Mouse (Mus musculus) myocyte (in vitro differentiated cells): Measurements from ENCODE around the gene Antxrl. TPM values are rescaled to one million over a fixed set of nuclear protein-coding genes. Genes with fewer than 3 reads are reported as not detected.

Source experiments
- H3K27me3 ChIP-seq: one replicate; pipeline ENCODE4 v1.6.1; 2011; ENCODE audit not compliant: control insufficient read depth, insufficient read depth, insufficient read length
- H3K36me3 ChIP-seq: one replicate; pipeline ENCODE4 v1.6.1; 2011; ENCODE audit not compliant: control insufficient read depth, insufficient read depth
- H3K4me2 ChIP-seq: one replicate; pipeline ENCODE4 v1.6.1; 2011; ENCODE audit warnings: low read depth, control low read depth
- H3K4me3 ChIP-seq: one replicate; pipeline ENCODE4 v1.5.1; 2011; ENCODE audit warnings: mild to moderate bottlenecking, control low read depth, moderate library complexity
- H3K79me2 ChIP-seq: one replicate; pipeline ENCODE4 v1.6.1; 2011; ENCODE audit not compliant: control insufficient read depth, insufficient read depth
- H3ac ChIP-seq: one replicate; pipeline ENCODE4 v1.6.1; 2011; ENCODE audit not compliant: control insufficient read depth, insufficient read length
- CEBPB ChIP-seq: IDR thresholded peaks from 2 replicates; pipeline ENCODE4 v1.6.1; 2011; ENCODE audit warnings: mild to moderate bottlenecking, moderate library complexity; ENCODE audit not compliant: poor library complexity, insufficient read depth, severe bottlenecking
- E2F4 ChIP-seq: IDR thresholded peaks from one replicate; pipeline ENCODE4 v1.6.1; 2011; ENCODE audit warnings: mild to moderate bottlenecking, control low read depth, moderate library complexity; ENCODE audit not compliant: insufficient read depth
- MAX ChIP-seq: IDR thresholded peaks from one replicate; pipeline ENCODE4 v1.6.1; 2011; ENCODE audit warnings: low read depth, mild to moderate bottlenecking, control low read depth
- MYOD1 ChIP-seq, 3 experiments: IDR thresholded peaks; one replicate each; pipeline ENCODE4 v1.6.1; 2011; ENCODE audit warnings: control low read depth in 2 of 3, low read depth in 2 of 3, mild to moderate bottlenecking in 2 of 3, moderate library complexity in 1 of 3; ENCODE audit not compliant: insufficient read length in 2 of 3, control insufficient read depth in 1 of 3
- MYOG ChIP-seq, 3 experiments: IDR thresholded peaks; one replicate each; pipeline ENCODE4 v1.6.1; 2011; ENCODE audit warnings: control low read depth in 2 of 3, low read depth in 2 of 3, mild to moderate bottlenecking in 2 of 3; ENCODE audit not compliant: insufficient read length in 2 of 3, control insufficient read depth in 1 of 3, insufficient read depth in 1 of 3
- POLR2A ChIP-seq: IDR thresholded peaks from one replicate; pipeline ENCODE4 v1.6.1; 2011; ENCODE audit warnings: low read depth, mild to moderate bottlenecking, control low read depth, moderate library complexity; ENCODE audit not compliant: insufficient read length
- POLR2AphosphoS2 ChIP-seq: IDR thresholded peaks from one replicate; pipeline ENCODE4 v1.6.1; 2011; ENCODE audit warnings: low read depth, control low read depth; ENCODE audit not compliant: insufficient read length
- REST ChIP-seq: IDR thresholded peaks from one replicate; pipeline ENCODE4 v1.6.1; 2011; ENCODE audit warnings: mild to moderate bottlenecking, control low read depth, moderate library complexity; ENCODE audit not compliant: insufficient read depth, insufficient read length
- SRF ChIP-seq: IDR thresholded peaks from one replicate; pipeline ENCODE4 v1.6.1; 2011; ENCODE audit warnings: low read depth; ENCODE audit not compliant: control insufficient read depth, insufficient read length
- TCF12 ChIP-seq: IDR thresholded peaks from one replicate; pipeline ENCODE4 v1.6.1; 2011; ENCODE audit warnings: mild to moderate bottlenecking, control low read depth; ENCODE audit not compliant: poor library complexity, insufficient read depth, severe bottlenecking
- TCF3 ChIP-seq: IDR thresholded peaks from one replicate; pipeline ENCODE4 v1.6.1; 2011; ENCODE audit warnings: low read depth, control low read depth; ENCODE audit not compliant: insufficient read length
- USF1 ChIP-seq: IDR thresholded peaks from one replicate; pipeline ENCODE4 v1.6.1; 2011; ENCODE audit warnings: low read depth, mild to moderate bottlenecking, control low read depth, moderate library complexity
- polyA plus RNA-seq: library from polyadenylated mRNA; unstranded; fragments of >200 nt; fragmentation: generic; extraction: Trizol; gene quantifications from one replicate; pipeline ENCODE4 v1.2.1, GENCODE M21; 2012; ENCODE audit warnings: missing spikeins

Gene Antxrl
- polyA plus RNA-seq, 1 experiment: 0.06 TPM

DNA sequence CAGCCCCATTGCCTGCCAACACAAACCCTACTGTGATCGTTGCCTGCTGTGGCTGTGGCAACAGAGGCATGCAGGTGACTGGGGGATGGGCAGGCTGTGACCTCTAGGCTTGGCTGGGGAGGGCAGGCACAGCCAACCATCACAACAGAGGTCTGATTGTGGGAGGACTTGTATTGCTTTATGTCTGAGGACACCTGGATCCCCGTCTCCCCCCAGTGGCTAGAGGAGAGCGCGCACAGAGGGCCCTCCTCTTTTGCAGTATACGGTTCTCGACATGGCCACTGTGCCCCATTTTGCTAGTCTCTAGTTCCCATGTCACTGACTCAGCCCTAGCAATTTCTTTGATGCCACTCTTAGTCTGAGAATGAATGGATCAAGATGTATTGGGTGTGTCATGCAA, 19.2 kb downstream of the Antxrl start:
- Histone ChIP-seq H3ac (no peak overlapping the region), H3K4me2 (no peak overlapping the region), H3K36me3 (no peaks in the 10 kb centered on the region), H3K27me3 (no peaks in the 10 kb centered on the region), H3K79me2 (no peaks in the 10 kb centered on the region), H3K4me3 (no peak overlapping the region)
- no peak for TF ChIP-seq SRF
- TF ChIP-seq MYOD1 (IDR thresholded peaks at IDR 0.05; ENCODE audit: control insufficient read depth in 1 of 3, insufficient read length in 2 of 3, low read depth in 2 of 3): no peak
- TF ChIP-seq TCF3: no peak
- TF ChIP-seq POLR2A: no peak
- TF ChIP-seq CEBPB: no peak
- TF ChIP-seq REST: no peak
- TF ChIP-seq USF1: no peak
- TF ChIP-seq MYOG (IDR thresholded peaks at IDR 0.05; ENCODE audit: control insufficient read depth in 1 of 3, insufficient read depth in 1 of 3, insufficient read length in 2 of 3, low read depth in 2 of 3): no peak
- no peak for TF ChIP-seq MAX
- TF ChIP-seq E2F4: no peak
- TF ChIP-seq POLR2AphosphoS2: no peak
- no peak for TF ChIP-seq TCF12

DNA sequence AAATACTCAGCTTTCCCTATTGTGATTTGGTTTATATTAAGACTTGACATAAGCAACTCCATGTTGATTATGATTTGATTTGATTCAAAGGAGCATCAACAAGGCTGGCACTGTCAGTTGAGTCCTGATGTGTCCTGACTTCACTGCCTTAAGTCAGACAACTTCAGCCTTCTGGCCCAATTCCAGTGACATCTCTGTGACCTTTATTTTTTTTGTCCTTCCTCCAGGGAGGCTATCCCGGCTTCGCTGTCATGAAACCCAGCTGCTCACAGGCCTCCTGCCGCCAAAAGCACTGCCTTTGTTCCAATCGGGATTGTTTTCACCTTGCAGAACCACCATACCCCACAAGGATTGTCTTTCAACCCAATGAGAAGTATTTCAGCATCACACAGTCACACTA, 22.8 kb downstream of the Antxrl start:
- no peaks in the 10 kb centered on the region for H3K27me3 ChIP-seq
- TF ChIP-seq TCF12 (no peak), CEBPB (no peak), POLR2AphosphoS2 (no peak), SRF (no peak), MYOG (IDR thresholded peaks at IDR 0.05; ENCODE audit: control insufficient read depth in 1 of 3, insufficient read depth in 1 of 3, insufficient read length in 2 of 3, low read depth in 2 of 3) (no peak), MYOD1 (IDR thresholded peaks at IDR 0.05; ENCODE audit: control insufficient read depth in 1 of 3, insufficient read length in 2 of 3, low read depth in 2 of 3) (no peak), MAX (no peak), USF1 (no peak), E2F4 (no peak), POLR2A (no peak), TCF3 (no peak), REST (no peak)
- no peak overlapping the region for H3ac ChIP-seq
- H3K79me2 ChIP-seq: no peaks in the 10 kb centered on the region
- H3K36me3 ChIP-seq: no peaks in the 10 kb centered on the region
- no peak overlapping the region for H3K4me3 ChIP-seq
- H3K4me2 ChIP-seq: no peak overlapping the region

DNA sequence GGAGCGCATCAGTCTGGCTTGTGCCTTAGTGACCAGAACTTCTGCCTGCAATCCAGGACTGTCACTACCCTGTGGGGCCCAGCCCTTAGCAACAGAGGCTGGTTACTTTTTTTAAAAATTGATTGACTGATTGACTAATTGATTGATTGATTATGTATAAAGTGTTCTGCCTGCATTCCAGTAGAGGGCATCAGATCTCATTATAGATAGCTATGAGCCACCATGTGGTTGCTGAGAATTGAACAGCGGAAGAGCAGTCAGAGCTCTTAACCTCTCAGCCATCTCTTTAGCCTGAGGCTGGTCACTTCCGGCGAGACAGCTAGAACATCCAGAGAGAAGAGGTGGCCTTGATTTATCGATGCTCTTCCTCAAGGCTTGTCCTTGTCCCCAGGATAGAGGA, 24.7 kb downstream of the Antxrl start:
- TF ChIP-seq POLR2AphosphoS2 (no peak), TCF3 (no peak), REST (no peak), MAX (no peak), USF1 (no peak), MYOD1 (IDR thresholded peaks at IDR 0.05; ENCODE audit: control insufficient read depth in 1 of 3, insufficient read length in 2 of 3, low read depth in 2 of 3) (no peak), POLR2A (no peak), SRF (no peak), TCF12 (no peak), MYOG (IDR thresholded peaks at IDR 0.05; ENCODE audit: control insufficient read depth in 1 of 3, insufficient read depth in 1 of 3, insufficient read length in 2 of 3, low read depth in 2 of 3) (no peak), E2F4 (no peak), CEBPB (no peak)

DNA sequence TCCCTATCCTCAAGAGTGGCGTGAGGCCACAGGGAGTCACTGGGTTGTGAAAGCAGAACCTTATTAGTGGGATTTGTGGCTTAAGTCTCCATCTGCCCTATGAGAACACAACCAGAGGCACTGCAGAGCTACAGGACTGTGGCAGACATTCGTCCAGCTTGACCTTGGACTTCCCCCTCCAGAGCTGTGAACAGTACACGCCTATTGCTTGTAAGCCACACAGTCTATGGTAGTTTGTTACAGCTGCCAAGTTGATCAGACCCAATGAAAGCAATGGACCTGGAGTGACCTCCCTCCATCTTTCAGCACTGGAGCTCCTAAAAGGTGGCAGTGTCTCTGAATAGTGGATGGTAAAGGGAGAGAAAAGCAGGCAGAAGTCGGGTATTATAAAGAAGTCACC, 25.8 kb downstream of the Antxrl start:
- Histone ChIP-seq H3K79me2 (no peaks in the 10 kb centered on the region), H3K4me3 (no peak overlapping the region), H3K27me3 (no peaks in the 10 kb centered on the region), H3K36me3 (no peaks in the 10 kb centered on the region), H3ac (no peak overlapping the region), H3K4me2 (no peak overlapping the region)
- no peak for TF ChIP-seq MAX
- no peak for TF ChIP-seq MYOG (IDR thresholded peaks at IDR 0.05; ENCODE audit: control insufficient read depth in 1 of 3, insufficient read depth in 1 of 3, insufficient read length in 2 of 3, low read depth in 2 of 3)
- no peak for TF ChIP-seq E2F4
- TF ChIP-seq POLR2AphosphoS2: no peak
- TF ChIP-seq USF1: no peak
- TF ChIP-seq TCF3: no peak
- no peak for TF ChIP-seq MYOD1 (IDR thresholded peaks at IDR 0.05; ENCODE audit: control insufficient read depth in 1 of 3, insufficient read length in 2 of 3, low read depth in 2 of 3)
- TF ChIP-seq CEBPB: no peak
- TF ChIP-seq SRF: no peak
- TF ChIP-seq REST: no peak
- no peak for TF ChIP-seq TCF12
- TF ChIP-seq POLR2A: no peak

More for the DNA sequence above, 24.7 kb downstream of the Antxrl start:
- H3K79me2 ChIP-seq: no peaks in the 10 kb centered on the region
- H3K4me3 ChIP-seq: no peak overlapping the region
- H3K27me3 ChIP-seq: no peaks in the 10 kb centered on the region
- H3K4me2 ChIP-seq: no peak overlapping the region
- H3K36me3 ChIP-seq: no peaks in the 10 kb centered on the region
- no peak overlapping the region for H3ac ChIP-seq
